Mouse (Mus musculus) small intestine, adult 10 weeks (tissue): Measurements from ENCODE around the gene Gnl2. TPM values are rescaled to one million over a fixed set of nuclear protein-coding genes. Genes with fewer than 3 reads are reported as not detected.

ENCODE experiments used
- polyA plus RNA-seq: library from polyadenylated mRNA; stranded (reverse); fragments of 350-450 nt; fragmentation: Illumina TruSeq; extraction: RNeasy Lipid Tissue Mini Kit (QIAGEN cat#74804); gene quantifications from one replicate; pipeline ENCODE4 v1.2.3, GENCODE M21; 2014; ENCODE audit warnings: low replicate concordance

Gene Gnl2
- 42.5 TPM for polyA plus RNA-seq

GRCm38 (mm10) chr4:125015806-125016635 lies at the start of gene Gnl2:
TSS of gene Gnl2 (plus strand) at chr4:125016585.

GRCm38 (mm10) chr4:124985671-124986602 lies 30.4 kb upstream of the Gnl2 start, which contains the start of gene Rspo1:
TSS of gene Rspo1 (plus strand) at chr4:124986430.

GRCm38 (mm10) chr4:125065517-125066307 lies 49.3 kb downstream of the Gnl2 start, which contains the start of gene Dnali1:
TSS of gene Dnali1 (minus strand) at chr4:125065703.

GRCm38 (mm10) chr4:125066490-125067370 lies 50.3 kb downstream of the Gnl2 start, which contains the start of gene Snip1:
TSS of gene Snip1 (plus strand) at chr4:125066672.

GRCm38 (mm10) chr4:125084403-125085345 lies 68.3 kb downstream of the Gnl2 start, which contains the start of gene Meaf6:
TSS of gene Meaf6 (plus strand) at chr4:125085134.

Other genes with a start within 250 kb of the Gnl2 start
- gene Mtf1, start 214.5 kb upstream of the Gnl2 start, polyA plus RNA-seq = 16.4 TPM
- gene Yrdc, start 165.9 kb upstream of the Gnl2 start, polyA plus RNA-seq = 18.4 TPM
- 0.71 TPM for gene 1110065P20Rik, start 165.4 kb upstream of the Gnl2 start, polyA plus RNA-seq
- not detected for gene Maneal, start 154.4 kb upstream of the Gnl2 start, polyA plus RNA-seq
- not detected for gene Epha10, start 135.7 kb upstream of the Gnl2 start, polyA plus RNA-seq
- gene 9930104L06Rik, start 79.5 kb upstream of the Gnl2 start, polyA plus RNA-seq = 5.0 TPM
- gene Cdca8, start 77.3 kb upstream of the Gnl2 start, polyA plus RNA-seq = 37.2 TPM
- gene Rspo1, start 30.2 kb upstream of the Gnl2 start, polyA plus RNA-seq = not detected
- not detected for gene Dnali1, start 49.1 kb downstream of the Gnl2 start, polyA plus RNA-seq
- gene Snip1, start 50.1 kb downstream of the Gnl2 start, polyA plus RNA-seq = 12.2 TPM
- gene Meaf6, start 68.5 kb downstream of the Gnl2 start, polyA plus RNA-seq = 19.3 TPM
- 0.15 TPM for gene Zc3h12a, start 111.3 kb downstream of the Gnl2 start, polyA plus RNA-seq